Mouse (Mus musculus) embryonic facial prominence, embryonic 11.5 days (tissue): ENCODE measurements around the gene Naaladl2. TPM values are rescaled to one million over a fixed set of nuclear protein-coding genes. Genes with fewer than 3 reads are reported as not detected.

Experiments used
- ATAC-seq: fragments of 200-750 bp; cut with Nextera tagmentation; replicated peaks from 2 replicates; pipeline ENCODE4 v1.8.0; 2017; ENCODE audit warnings: low read depth; ENCODE audit not compliant: insufficient number of reproducible peaks, low FRiP score, low TSS enrichment
- DNase-seq: peaks from one replicate; pipeline ENCODE4 v3.0.0-alpha.2; 2015; ENCODE audit warnings: low spot score
- H3K27ac ChIP-seq: fragments of 300-500 bp; sonication (generic); replicated peaks from 2 replicates; pipeline ENCODE4 v1.5.1; 2014; ENCODE audit warnings: mild to moderate bottlenecking, low read depth, low read length, control low read depth
- H3K27me3 ChIP-seq: fragments of 300-500 bp; sonication (generic); 2 replicates; pipeline ENCODE4 v1.6.1; 2014; ENCODE audit warnings: mild to moderate bottlenecking, low read length, moderate library complexity, mixed read lengths; ENCODE audit not compliant: control insufficient read depth, insufficient read depth
- H3K36me3 ChIP-seq: fragments of 300-500 bp; sonication (generic); replicated peaks from 2 replicates; pipeline ENCODE4 v1.6.1; 2014; ENCODE audit warnings: low read depth, mild to moderate bottlenecking, low read length, moderate library complexity, mixed read lengths; ENCODE audit not compliant: control insufficient read depth, insufficient read depth
- H3K4me1 ChIP-seq: fragments of 300-500 bp; sonication (generic); 2 replicates; pipeline ENCODE4 v1.6.1; 2014; ENCODE audit warnings: low read length, mixed read lengths; ENCODE audit not compliant: control insufficient read depth, insufficient read depth
- H3K4me2 ChIP-seq: fragments of 300-500 bp; sonication (generic); 2 replicates; pipeline ENCODE4 v1.6.1; 2014; ENCODE audit warnings: low read depth, mild to moderate bottlenecking, control low read depth, low read length, moderate library complexity
- H3K4me3 ChIP-seq: fragments of 300-500 bp; sonication (generic); 2 replicates; pipeline ENCODE4 v1.5.1; 2014; ENCODE audit warnings: low read depth, low read length, control low read depth
- H3K9ac ChIP-seq: fragments of 300-500 bp; sonication (generic); replicated peaks from 2 replicates; pipeline ENCODE4 v1.6.1; 2014; ENCODE audit warnings: mild to moderate bottlenecking, control low read depth, low read length
- H3K9me3 ChIP-seq: fragments of 300-500 bp; sonication (generic); replicated peaks from 2 replicates; pipeline ENCODE4 v1.6.1; 2016; ENCODE audit warnings: mild to moderate bottlenecking, low read length, inconsistent platforms, mixed read lengths; ENCODE audit not compliant: control insufficient read depth
- WGBS: fragments of 180-500 bp; shearing (Covaris S2); extraction: QIAGEN DNeasy Blood & Tissue Kit; methylation state at CpG from one replicate; pipeline ENCODE4 v1.1.7; 2014; 5-methylcytosine and 5-hydroxymethylcytosine counted together
- polyA plus RNA-seq: library from polyadenylated mRNA; unstranded; fragments of >200 nt; fragmentation: Nextera tagmentation; extraction: Ambion mirVana; gene quantifications from 2 replicates; pipeline ENCODE4 v1.2.1, GENCODE M21; 2014

The Naaladl2 gene
- polyA plus RNA-seq, 1 experiment from 2014 or later: 0.49 TPM

GRCm38 (mm10) chr3:25124919-25125846 lies 18.9 kb downstream of the Naaladl2 start:
- DNase-seq (no peak), ATAC-seq (peak; percentile 59; the same call in 1 of the 2 replicates)
- Histone ChIP-seq H3K9ac (no peak overlapping the region), H3K27ac (no peak overlapping the region), H3K4me3 (no peak overlapping the region), H3K27me3 (no peaks in the 10 kb centered on the region), H3K36me3 (no peaks in the 10 kb centered on the region), H3K4me1 (no peaks in the 10 kb centered on the region), H3K4me2 (no peak overlapping the region), H3K9me3 (no peaks in the 10 kb centered on the region)
- 27% methylated on average over 5 of the region's 5 CpGs for WGBS

DNA sequence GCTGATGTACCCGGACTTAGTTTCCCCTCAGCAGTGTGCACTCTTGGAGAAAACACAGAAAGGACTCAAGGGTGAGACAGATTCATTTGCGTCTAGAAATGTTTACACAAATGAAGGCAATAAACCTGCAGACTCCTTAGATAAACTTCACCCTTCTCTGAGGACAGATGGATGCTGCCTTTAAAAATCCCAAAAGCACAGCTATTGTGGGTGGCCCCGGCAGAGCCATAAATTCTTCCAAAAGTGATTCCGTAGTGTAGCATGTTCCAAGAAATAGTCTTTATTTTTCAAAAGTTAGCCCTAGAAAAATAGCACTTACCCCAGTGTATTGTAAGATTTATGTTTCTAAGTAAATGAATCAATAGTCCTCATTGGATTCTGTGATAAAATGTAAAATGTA lies 31.0 kb downstream of the Naaladl2 start:
- H3K27ac ChIP-seq: no peak overlapping the region
- H3K36me3 ChIP-seq: no peaks in the 10 kb centered on the region
- H3K27me3 ChIP-seq: no peaks in the 10 kb centered on the region
- ATAC-seq (no peak), DNase-seq (no peak)
- 80% methylated on average over 4 of the region's 4 CpGs for WGBS
- H3K4me3 ChIP-seq: no peak overlapping the region
- H3K4me2 ChIP-seq: no peak overlapping the region
- H3K4me1 ChIP-seq: no peaks in the 10 kb centered on the region
- no peaks in the 10 kb centered on the region for H3K9me3 ChIP-seq
- H3K9ac ChIP-seq: no peak overlapping the region

DNA sequence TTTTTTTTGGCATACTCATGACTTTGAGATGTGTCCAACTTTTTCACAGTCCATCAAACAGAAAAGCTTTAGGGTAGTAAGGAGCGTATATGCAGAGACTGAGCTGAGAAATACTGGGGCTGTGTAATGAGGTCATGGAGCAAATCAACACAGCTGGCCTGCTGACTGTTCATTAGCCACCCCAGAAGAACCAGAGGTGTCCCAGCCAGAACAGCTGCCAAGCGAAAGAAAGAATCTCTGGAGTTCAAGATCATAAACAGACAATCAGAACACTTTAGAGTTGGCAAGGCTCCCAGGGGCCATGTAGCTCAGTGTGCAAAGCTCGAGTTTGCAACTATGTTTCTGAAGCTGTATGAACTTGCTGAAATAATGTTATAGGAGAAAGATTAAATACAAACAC lies 35.1 kb downstream of the Naaladl2 start:
- Histone ChIP-seq H3K27ac (no peak overlapping the region), H3K4me1 (no peaks in the 10 kb centered on the region), H3K36me3 (no peaks in the 10 kb centered on the region), H3K9ac (no peak overlapping the region), H3K9me3 (no peaks in the 10 kb centered on the region), H3K4me2 (no peak overlapping the region), H3K4me3 (no peak overlapping the region), H3K27me3 (no peaks in the 10 kb centered on the region)
- WGBS: 59% methylated on average over 3 of the region's 3 CpGs
- no peak for DNase-seq
- ATAC-seq: no peak

DNA sequence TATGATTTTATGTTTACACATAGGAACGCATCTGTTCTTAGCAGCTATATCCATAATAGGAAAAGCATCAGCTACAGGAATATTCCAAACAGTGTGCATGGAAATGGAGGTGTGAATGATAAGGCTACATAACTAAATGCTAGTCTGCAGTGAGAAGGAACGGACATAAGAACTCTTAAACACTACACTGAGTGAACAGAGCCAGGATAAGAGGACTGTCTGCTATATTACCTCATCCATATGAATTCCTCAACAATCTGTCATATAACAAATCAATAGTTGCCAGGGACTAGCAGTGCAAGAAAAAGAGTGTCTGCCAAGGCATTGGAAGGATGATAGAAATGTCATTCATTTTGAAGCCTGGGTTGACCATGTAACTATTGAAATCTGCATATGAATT lies 51.1 kb downstream of the Naaladl2 start:
- Histone ChIP-seq H3K36me3 (no peaks in the 10 kb centered on the region), H3K4me1 (no peaks in the 10 kb centered on the region), H3K27ac (no peak overlapping the region), H3K4me3 (no peak overlapping the region), H3K27me3 (no peaks in the 10 kb centered on the region), H3K9me3 (no peaks in the 10 kb centered on the region), H3K9ac (no peak overlapping the region), H3K4me2 (no peak overlapping the region)
- no peak for DNase-seq
- ATAC-seq: no peak
- WGBS: 94% methylated on average over 2 of the region's 2 CpGs

DNA sequence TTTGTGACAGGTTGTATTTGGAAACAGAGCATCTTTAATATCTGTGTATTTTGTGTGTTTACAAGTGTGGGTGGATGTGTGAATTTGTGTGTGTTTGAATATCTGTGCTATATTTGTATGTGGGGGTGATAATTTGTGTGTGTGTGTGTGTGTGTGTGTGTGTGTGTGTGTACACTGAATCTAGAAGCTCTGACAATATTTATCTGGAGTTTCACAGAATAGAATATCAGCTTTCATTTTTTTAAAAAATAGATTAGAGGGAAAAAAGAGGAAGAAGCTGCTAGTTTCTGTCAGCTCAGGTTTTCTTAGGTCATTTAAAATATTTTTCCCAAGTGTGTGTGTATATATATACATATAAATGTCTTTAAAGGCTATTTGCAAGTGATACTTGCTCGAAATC lies 68.3 kb downstream of the Naaladl2 start:
- H3K4me2 ChIP-seq: no peak overlapping the region
- H3K4me3 ChIP-seq: no peak overlapping the region
- H3K9ac ChIP-seq: no peak overlapping the region
- WGBS: 86% methylated on average over 1 of the region's 1 CpGs
- no peaks in the 10 kb centered on the region for H3K9me3 ChIP-seq
- H3K4me1 ChIP-seq: no peaks in the 10 kb centered on the region
- ATAC-seq (no peak), DNase-seq (no peak)
- no peak overlapping the region for H3K27ac ChIP-seq
- H3K36me3 ChIP-seq: no peaks in the 10 kb centered on the region
- H3K27me3 ChIP-seq: no peaks in the 10 kb centered on the region

GRCm38 (mm10) chr3:25074266-25074665 lies 69.8 kb downstream of the Naaladl2 start:
- DNase-seq (no peak), ATAC-seq (no peak)
- WGBS: 76% methylated on average over 4 of the region's 4 CpGs
- Histone ChIP-seq H3K27me3 (no peaks in the 10 kb centered on the region), H3K36me3 (no peaks in the 10 kb centered on the region), H3K9me3 (no peaks in the 10 kb centered on the region), H3K9ac (no peak overlapping the region), H3K4me2 (no peak overlapping the region), H3K27ac (no peak overlapping the region), H3K4me1 (no peaks in the 10 kb centered on the region), H3K4me3 (no peak overlapping the region)

DNA sequence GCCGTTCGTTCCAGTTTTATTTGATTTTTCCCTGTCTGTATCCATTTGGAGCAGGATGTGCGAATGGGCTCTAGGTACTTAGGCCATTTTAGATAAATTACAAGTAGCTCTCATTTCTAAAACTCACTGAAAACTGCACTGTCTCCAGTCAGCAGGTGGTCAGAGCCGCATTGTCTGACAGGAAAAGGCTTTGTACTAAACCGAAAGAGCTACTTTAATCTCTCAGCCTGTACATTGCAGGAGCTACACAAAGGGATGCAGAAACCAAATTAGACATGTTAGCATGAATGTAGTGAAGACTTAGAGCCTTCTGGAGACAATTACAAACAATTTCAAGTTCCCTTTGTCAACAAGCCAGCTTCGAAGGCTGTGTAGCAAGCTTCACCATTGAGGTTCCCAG lies 70.2 kb downstream of the Naaladl2 start:
- ATAC-seq: no peak
- H3K4me2 ChIP-seq: no peak overlapping the region

GRCm38 (mm10) chr3:25063217-25063616 lies 80.8 kb downstream of the Naaladl2 start:
- Histone ChIP-seq H3K4me3 (no peak overlapping the region), H3K27me3 (no peaks in the 10 kb centered on the region), H3K4me2 (no peak overlapping the region), H3K27ac (no peak overlapping the region), H3K9me3 (no peaks in the 10 kb centered on the region), H3K4me1 (no peaks in the 10 kb centered on the region), H3K36me3 (no peaks in the 10 kb centered on the region), H3K9ac (no peak overlapping the region)
- no peak for ATAC-seq
- 79% methylated on average over 4 of the region's 4 CpGs for WGBS
- DNase-seq: no peak

More for the DNA sequence above, 70.2 kb downstream of the Naaladl2 start:
- Histone ChIP-seq H3K27me3 (no peaks in the 10 kb centered on the region), H3K9ac (no peak overlapping the region), H3K36me3 (no peaks in the 10 kb centered on the region), H3K27ac (no peak overlapping the region), H3K9me3 (no peaks in the 10 kb centered on the region), H3K4me1 (no peaks in the 10 kb centered on the region), H3K4me3 (no peak overlapping the region)
- 57% methylated on average over 6 of the region's 6 CpGs for WGBS
- DNase-seq: peak; percentile 19
